Mouse (Mus musculus) cerebellum, postnatal 14 days (tissue): ENCODE measurements around the gene Vps35.

ENCODE experiments used
- DNase-seq, 2 experiments: peaks; one replicate each; pipeline ENCODE4 v3.0.0; 2021; ENCODE audit warnings: mixed read lengths in 2 of 2

Gene Vps35

DNA sequence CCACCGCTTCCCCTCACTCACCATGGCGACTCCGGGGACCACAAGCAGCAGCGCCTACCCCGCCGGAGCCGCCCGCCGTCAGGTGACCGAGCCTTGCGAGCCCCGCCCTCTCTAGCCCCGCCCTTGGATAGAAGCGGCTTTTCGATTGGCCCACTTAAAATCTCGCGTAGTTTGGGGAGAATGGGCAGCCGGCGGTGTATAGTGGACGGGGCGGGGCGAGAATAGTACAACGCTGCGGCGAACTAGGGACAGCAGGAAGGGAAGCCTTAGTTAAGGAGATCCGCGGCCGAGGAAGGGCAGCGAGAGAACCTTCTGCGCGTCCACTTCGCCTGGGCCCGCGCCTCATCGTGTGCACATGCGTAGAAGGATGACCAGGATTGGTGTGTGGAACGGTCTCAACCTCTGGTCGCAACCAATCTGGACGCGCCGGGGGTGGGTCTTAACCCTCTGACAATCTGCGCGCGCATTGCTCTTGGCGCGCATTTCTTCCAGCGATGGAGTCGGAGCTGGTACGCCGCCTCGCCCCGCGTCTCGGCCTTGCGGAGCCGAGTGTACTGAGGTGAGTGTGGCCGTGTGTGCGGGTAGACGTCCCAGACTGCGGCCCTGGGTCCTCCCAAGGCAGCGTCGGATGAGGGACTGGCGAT, at the start of gene Vps35, which contains the start of gene Orc6:
Gene Vps35 (minus strand): TSS at position 369 of the 644 bp plus-strand sequence.
Gene Orc6 (plus strand): TSS at position 199 of the 644 bp plus-strand sequence.
- DNase-seq = peak; percentile 98 to 99

DNA sequence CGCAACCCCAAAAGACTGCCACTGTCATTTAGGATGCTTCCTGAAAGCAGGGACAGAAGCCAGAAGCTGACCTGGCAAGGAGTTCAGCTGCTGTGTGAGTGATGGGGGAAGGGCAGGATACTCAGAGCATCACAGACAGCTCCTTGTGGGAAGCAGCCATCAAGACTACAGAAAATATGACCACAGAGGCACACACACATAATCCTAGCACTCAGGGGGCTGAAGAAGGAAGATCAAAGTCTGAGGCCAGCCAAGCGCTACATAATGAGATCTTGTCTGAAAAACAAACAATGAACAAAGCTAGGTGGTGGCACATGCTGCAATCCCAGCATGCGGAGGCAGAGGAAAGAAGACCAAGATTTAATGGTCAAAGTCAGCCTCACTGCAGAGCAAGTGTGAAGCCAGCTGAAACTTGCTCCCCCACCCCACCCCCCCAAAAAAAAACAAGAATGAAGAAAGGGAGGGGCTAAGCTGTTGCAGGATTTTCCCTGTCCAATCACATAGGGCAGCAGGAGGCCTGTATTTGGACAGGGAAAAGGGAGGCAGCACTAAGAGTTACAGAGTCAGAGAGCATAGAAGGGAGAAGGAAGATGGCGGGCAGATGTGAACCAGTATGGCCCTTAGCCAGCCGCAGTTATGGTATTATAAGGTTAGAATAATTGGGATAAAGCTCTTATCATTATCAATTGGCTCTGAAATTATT, 40.4 kb upstream of the Vps35 start:
- peak; percentile 34 to 51 for DNase-seq

DNA sequence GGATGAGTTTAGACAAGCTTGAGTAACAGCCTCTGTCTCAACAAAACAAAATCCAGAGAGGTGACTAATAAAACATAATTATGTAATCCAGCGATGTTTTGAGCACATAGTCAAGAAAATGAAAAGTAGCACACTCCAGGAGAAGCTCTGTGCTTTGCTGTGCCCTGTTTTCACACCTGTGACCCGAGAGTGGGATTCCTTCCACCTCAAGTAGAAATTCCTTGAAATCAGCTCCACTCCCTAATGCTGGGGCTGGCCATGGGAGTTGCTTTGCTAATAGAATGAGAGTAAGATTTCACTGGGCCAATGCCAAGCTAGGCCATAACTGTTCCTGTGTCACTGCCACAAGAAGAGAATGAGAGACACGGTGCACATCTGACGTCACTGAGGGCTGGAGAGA, 38.1 kb upstream of the Vps35 start:
- DNase-seq = no peak

DNA sequence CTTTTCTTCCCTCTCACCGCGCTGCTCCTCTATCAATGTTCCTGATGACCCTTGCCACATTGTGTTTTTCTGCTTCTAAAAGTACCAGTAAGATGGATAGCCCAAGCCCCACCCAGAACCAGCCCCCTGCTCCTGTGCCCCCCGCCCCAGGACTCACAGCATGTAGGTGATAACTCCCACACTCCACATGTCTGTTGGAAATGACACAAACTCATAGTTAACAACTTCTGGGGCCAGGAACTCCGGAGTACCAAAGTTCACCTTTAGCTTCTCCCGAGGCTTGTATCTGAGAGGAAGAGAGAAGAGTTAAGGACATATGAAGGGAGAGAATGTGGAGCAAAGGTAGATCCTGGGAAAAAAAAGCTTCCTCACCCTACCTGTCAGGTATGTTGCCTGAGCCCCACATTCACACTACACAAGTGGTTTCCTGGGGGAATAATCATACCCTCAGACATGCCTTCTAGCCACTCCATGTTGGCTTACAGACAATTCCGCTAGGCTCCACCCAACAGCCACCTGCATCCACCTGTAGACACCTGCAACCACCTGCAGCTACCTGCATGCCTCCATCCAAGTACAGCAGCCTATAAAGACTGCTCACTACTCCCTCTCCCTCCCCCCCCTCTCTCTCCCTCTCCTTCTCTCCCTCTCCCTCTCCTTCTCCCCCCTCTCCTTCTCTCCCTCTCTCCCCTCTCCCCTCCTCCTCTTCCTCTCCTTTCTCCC, 36.8 kb upstream of the Vps35 start:
- DNase-seq = no peak

DNA sequence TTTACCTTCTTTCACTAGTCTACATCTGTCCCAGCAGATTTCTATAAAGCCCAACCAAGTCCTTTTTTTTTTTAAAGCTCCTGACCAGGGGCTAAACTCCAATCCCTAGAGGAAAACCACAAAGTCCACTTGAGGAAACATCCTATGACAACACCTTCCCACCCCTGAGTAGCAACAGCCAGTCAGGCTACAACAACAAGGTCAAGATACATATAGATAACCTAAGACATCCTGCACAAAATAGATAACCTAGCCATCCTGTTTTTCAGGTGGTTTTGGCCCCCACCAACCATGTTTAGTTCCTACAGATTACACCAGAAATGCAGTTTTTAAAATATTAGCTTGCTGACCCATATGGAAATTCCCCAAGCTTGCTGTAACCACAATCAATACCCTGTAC, 35.5 kb upstream of the Vps35 start:
- no peak for DNase-seq

DNA sequence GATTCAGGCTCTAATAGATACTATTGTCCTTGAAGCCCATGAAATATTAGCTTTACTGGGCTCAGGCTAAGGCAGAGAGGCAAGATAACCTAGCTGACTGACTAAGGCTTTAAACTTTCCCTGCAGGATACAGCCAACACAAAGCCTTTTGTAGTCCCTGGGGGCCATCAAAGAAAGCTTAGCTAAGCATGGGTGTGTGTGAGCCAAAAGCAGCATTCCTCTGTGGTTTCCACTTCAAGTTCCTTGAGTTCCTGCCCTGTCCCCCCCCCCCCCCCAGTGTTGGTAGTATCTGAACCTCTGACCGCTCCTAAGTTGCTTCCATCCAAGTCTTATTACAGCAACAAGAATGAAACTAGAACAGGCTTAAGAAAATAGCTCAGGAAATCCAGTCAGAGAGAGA, 29.9 kb upstream of the Vps35 start:
- DNase-seq = no peak

DNA sequence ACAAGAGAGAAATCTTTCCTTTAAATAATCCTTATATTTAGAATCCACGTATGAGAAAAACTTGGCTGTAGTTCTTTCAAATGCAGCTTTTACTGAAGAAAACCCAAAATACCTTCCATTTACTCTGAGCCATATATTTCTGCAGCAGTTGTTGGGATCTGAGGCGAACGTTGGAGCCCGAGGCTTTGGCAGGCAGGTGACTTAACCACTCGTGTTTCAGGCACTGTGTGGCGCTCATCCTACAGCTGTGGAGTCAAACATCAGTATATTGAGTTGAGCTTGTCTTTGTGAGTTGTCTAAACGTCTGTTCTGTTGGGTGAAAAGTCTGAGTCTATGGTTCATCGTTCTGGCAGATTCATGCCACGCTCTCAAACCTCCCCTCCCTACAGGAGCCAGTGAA, 27.4 kb upstream of the Vps35 start:
- DNase-seq = no peak

DNA sequence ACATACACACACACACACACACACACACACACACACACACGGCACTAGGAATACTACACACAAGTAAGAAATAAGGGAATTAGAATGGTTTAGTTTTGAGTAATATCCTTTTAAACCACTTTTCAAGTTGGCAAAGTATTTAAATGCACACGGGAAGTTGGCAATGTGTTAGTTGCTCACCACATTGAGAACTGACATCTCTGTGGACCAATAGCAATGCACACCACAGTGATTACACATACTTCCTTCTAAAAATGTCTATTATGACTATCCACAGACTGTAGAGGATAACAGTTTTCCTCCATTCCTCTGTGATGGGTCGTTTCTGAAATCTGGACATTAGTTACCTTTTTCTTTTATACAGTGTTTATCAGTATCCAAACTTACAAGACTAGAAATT, 23.5 kb upstream of the Vps35 start:
- DNase-seq = no peak

DNA sequence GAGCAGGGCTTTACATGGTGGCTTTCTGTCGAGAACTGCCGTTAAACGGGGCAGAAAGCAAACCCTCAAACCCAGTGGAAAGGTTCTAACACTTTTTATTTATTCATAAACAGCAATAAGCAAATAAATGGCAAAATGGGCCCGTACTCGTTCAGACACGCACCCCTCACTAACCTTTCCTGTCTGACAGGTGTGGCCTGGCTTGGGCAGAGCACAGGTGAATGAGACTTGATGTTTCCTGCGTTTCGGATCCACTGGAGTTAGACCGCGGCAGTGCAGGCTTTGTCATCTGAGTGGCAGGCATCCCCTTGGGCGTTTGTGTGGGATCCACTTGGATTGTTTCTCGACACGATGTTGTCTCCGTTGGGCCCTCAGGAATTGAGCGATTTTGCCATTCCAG, 22.4 kb upstream of the Vps35 start:
- no peak for DNase-seq

DNA sequence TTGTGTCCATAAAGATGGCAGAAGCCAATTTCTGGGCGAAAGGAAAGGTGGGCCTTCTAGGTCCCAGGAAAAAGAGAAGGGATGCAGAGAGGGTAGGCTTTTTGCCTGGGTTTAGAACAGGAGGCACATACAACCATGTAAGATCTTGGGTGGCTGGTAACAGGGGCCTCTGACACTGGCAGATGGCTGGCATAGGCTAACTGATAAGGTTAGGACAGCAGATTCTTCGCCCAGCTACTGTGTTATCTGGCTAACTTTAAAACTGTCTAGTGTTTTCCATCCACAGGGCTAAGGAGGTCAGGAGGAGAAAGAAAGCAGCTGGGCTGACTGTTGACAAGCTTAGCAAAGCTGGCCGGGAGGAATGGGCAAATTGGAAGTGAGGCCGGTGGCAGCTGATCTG, 18.9 kb upstream of the Vps35 start:
- DNase-seq = no peak

DNA sequence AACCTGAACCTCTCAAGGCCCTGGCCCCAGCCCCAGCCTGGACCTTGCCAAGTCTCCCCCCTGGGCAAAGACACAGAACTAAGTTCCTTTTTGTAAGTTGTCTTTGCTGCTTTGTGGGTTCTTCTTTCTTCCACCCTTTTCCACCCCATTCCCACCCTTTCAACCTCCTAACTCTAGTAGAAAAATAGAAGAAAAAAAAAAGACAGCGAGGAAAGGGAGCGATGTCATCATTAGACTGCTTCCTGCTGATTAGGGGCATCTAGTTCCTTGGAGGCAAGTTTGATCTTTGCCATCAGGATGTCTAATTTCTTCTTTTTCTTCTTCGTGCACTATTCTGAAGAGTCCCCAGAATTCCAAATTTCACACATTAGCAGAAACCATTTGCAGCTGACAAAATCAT, 13.4 kb upstream of the Vps35 start:
- DNase-seq = no peak

DNA sequence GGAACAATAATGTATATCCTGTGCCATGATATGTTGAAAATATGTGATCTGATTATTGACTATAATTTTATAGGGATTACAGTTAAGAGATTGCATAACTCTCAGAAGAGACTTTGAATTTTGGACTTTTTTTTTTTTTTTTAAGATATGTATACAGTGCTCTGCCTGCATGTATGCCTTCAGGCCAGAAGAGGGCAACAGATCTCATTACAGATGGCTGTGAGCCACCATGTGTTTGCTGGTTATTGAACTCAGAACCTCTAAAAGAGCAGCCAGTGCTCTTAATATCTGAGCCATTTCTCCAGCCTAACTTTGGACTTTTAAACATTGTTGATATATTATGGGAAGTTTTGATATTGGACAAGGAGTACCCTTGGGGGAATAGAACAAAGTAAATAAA, 12.1 kb upstream of the Vps35 start:
- peak; percentile 22 to 43 for DNase-seq

DNA sequence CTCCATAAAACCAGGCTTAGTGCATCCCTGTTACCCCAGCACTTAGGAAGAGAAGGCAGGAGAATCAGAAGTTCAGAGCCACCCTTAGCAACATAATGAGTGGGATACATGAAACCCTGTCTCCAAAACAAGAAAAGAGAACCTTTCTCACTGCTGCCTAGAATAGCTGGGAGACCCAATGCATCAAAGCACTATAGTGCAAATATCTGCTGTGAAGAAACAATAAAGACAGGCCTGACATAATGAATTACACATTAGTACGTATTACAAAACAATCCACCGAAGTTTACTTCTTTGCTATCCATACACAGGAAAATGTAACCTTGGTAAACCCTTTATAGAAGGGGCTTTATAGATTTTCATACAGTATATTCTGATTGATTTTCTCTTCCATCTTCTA, 9.0 kb upstream of the Vps35 start:
- no peak for DNase-seq

DNA sequence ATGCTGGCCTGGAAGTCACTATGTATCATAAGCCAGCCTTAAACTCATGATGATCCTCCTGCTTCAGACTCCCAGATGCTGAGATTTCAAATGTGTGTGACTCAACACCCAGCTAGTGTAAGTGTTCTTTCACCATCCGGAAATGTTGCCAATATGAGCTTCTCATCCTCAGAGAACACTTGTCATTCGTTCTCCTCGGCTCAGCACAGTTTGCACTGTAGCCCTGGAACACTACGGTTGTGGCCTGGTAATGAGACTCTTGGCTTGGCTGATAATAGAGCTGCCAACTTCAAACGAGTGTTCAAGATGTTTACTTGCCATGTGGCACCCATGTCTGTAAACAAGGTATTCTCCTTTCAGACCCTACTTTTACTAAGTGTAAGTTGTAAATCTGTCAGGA, 3.9 kb upstream of the Vps35 start:
- DNase-seq = no peak

DNA sequence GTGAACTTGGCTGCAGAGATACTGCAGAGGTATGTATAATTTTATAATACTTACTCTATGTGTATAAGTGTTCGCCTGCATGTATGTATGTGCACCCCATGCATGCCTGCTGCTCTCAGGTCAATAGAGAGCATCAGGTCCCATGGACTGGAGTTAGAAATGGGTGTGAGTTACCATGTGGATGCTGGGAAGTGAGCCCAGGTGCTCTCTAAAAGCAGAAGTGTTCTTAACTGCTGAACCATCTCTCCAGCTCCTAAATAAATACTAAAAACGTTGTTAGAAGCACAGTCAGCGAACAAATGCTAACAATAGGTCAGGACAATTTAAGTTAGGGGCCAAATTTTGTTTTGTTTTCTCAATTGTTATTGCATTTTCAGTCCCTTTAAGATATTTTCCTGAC, 3.3 kb upstream of the Vps35 start:
- DNase-seq = no peak

DNA sequence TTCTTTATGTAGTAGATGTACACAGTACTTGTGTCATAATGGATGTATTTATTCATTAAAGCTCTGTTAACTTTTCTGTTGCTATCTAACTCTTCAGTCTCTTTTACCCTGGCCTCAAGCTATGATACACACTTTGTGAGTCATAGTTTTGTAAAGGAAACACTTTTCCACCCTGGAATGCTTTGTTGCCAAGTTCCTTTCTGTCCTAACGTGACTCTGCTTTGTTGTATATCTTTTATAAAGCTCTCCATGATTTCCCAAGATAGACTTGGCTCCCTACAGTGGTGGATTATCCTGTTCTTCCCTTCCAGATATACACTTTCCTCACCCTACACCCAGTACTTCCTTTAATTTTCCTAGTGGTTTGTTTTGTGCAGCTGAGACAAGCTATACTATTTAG, 2.3 kb upstream of the Vps35 start:
- no peak for DNase-seq

DNA sequence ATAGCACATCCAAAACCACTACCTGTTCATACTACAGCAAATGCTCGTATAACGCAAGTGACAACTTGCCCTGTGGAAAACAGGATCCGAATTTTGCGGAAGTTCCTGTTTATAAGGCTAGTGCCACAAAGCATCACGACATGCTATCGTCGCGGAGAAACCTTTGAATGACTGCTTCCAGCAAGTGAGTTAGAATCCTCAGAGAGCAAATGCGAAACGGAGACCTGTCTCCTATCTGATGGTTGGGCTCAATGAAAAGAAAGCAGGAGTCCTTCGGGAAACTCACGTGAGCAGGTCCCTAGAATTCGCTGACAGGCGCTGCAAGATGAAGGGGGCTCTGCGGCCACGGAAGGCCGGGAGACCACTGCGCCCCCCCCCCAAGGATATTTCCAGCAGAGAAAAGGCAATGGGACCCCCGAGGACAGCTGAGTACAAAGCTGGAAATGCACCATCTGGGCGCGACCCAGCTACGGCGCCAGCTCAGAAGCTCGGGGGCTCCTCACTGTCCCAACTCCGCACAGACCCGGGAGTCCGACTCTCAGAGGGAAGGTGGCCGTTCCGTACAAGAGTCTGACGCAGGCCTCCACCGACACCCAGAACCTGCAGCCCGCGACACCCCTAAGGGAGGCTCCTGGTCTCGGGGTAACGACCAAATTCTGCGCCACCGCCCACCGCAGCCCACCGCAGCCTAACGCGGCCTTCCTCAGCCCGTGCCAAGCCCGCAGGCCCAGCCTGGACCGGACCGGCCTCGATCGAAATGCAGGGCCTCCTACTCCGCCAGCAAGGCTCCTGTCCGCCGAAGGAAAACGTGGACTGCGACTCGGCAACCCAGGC, 785 bp downstream of the Vps35 start:
- no peak for DNase-seq

DNA sequence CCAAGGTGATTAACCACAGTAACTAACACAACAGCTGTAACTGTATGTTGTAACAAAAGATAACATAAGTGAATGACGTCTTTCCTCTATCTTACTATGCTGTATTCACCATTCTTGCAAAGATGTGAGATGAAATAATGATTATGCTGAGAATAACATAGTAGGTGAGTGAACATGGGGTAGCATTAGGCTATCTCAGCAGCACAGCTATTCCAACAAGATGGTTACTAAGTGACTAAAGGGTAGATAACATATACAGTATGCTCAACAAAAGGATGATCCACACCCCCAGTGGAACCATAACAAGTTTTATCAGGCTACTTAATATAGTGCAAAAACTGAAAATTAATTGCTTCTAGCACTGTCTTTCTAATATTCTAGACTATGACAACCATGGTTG, 12.8 kb downstream of the Vps35 start:
- DNase-seq = no peak

DNA sequence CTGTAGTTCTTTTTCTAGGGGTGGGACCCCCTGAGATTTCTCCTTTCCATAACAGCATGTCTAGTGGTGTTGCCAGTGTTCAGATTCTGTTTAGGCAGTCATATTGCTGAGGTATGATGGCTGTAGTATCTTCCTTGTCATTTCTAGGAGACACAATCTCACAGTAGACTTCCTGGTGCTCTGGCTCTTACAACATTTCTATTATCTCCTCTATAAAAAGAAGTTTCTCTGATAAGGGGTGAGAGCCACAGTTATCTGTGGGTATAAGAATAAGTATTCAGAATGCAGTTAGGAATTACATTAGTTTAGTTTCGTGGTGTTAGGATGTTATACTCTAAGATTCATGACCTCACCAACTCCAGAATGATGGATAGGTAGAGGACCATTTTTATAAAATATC, 72.3 kb downstream of the Vps35 start:
- no peak for DNase-seq

DNA sequence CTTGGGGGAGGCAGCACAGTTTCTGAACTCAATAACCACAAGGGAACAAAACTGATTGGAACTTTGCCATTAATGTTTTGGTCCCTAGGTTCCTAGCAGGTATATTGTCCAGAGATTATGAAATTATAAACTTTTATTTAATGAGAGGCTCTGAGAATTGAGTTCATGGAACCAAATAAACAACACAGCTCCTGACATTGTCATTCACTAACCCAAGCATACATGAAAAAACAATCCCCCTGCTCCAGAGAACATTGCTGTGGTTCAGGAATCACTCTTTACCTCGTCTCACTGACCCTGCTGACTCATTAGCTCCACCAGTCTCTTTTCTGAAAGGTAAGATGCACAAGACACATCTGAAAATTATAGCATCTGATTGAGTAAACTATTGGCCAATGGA, 73.9 kb downstream of the Vps35 start, which contains the start of gene Olfr371:
Gene Olfr371 (plus strand): TSS at position 301 of the 400 bp plus-strand sequence.
- no peak for DNase-seq

DNA sequence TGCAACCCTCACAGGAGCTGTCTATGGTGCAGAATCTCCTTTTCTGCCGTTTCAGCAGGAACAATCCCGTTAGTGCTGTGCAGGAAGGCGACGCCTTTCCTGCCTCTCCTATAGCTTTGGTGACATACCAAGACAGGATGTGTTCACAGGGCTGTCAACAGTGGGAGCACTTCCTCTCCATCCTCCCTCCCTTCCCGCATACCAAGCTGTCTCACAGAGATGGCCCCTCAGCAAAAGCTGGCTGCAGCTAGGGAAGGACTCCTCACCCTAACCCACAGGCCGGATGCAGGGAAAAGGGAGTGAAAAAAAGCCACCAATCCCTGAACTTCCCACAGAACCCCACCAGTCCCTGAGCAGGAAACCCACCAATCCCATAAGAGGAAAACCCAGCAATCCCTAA, 78.6 kb downstream of the Vps35 start:
- no peak for DNase-seq

DNA sequence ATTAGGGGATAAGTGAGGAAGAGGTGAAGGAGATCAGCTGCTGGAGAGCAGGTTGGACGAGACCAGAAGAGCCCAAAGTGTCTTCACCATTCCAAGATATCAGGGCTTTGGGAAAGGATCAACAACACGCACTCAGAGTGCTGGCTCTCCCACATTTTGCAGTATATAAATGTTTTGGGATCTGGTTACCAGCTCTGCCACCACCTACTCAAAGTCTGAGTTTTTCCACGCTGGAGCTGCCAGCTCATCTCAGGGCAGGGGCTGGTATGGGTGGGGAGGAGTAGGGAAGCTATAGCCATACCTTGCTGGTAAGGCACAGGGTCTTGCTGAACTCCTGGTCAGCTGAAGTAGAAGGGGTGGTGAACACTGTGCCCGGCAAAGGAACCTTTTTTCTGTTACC, 79.4 kb downstream of the Vps35 start:
- no peak for DNase-seq
